Mouse (Mus musculus): ENCODE data around the gene Zfp57. TPM values are rescaled to one million over a fixed set of nuclear protein-coding genes. Genes with fewer than 3 reads are reported as not detected.
"Not testable (repeated sequence)": the region's sequence is repeated elsewhere in the genome, so short reads cannot be mapped to it uniquely, and the experiment has no call there.

The Zfp57 gene
- polyA plus RNA-seq, 1 experiment from 2014 or later = 43.4 TPM

GRCm38 (mm10) chr17:37012141-37012540, 11.2 kb downstream of the Zfp57 start:
- WGBS = 42% methylated on average over 5 of the region's 5 CpGs
- Histone ChIP-seq H3K4me2 (ENCODE audit: low read length) (no peak overlapping the region), H3K9ac (ENCODE audit: low read length) (no peak overlapping the region), H3K4me3 (ENCODE audit: control insufficient read depth in 1 of 2, insufficient read depth in 1 of 2, low read depth in 1 of 2, low read length in 2 of 2) (no peak overlapping the region), H3K4me1 (ENCODE audit: control insufficient read depth in 2 of 2, insufficient read depth in 2 of 2, low read length in 2 of 2) (no peaks in the 10 kb centered on the region), H3K27me3 (ENCODE audit: control insufficient read depth, insufficient read depth, low read length) (no peaks in the 10 kb centered on the region), H3K9me3 (ENCODE audit: control insufficient read depth, low read length) (no peaks in the 10 kb centered on the region), H3K27ac (replicated peaks in 1 of 2; ENCODE audit: control insufficient read depth in 1 of 2, insufficient read depth in 1 of 2, low read depth in 2 of 2, low read length in 2 of 2) (no peak overlapping the region), H3K36me3 (ENCODE audit: control insufficient read depth, insufficient read depth, low read length) (peaks cover 45% of the 10 kb centered on the region)
- ATAC-seq (ENCODE audit: insufficient number of reproducible peaks, insufficient read depth, low FRiP score, low read depth) = no peak

GRCm38 (mm10) chr17:37016333-37016732, 15.4 kb downstream of the Zfp57 start:
- no peaks in the 10 kb centered on the region for H3K27me3 ChIP-seq (ENCODE audit: control insufficient read depth, insufficient read depth, low read length)
- H3K4me1 ChIP-seq (ENCODE audit: control insufficient read depth in 2 of 2, insufficient read depth in 2 of 2, low read length in 2 of 2) = no peaks in the 10 kb centered on the region
- H3K4me3 ChIP-seq (ENCODE audit: control insufficient read depth in 1 of 2, insufficient read depth in 1 of 2, low read depth in 1 of 2, low read length in 2 of 2) = no peak overlapping the region
- ATAC-seq (ENCODE audit: insufficient number of reproducible peaks, insufficient read depth, low FRiP score, low read depth) = no peak
- H3K9me3 ChIP-seq (ENCODE audit: control insufficient read depth, low read length) = no peaks in the 10 kb centered on the region
- no peak overlapping the region for H3K9ac ChIP-seq (ENCODE audit: low read length)
- H3K36me3 ChIP-seq (ENCODE audit: control insufficient read depth, insufficient read depth, low read length) = peaks cover 3% of the 10 kb centered on the region
- H3K4me2 ChIP-seq (ENCODE audit: low read length) = no peak overlapping the region
- H3K27ac ChIP-seq (replicated peaks in 1 of 2; ENCODE audit: control insufficient read depth in 1 of 2, insufficient read depth in 1 of 2, low read depth in 2 of 2, low read length in 2 of 2) = no peak overlapping the region

- H3K4me1 ChIP-seq (ENCODE audit: control insufficient read depth in 2 of 2, insufficient read depth in 2 of 2, low read length in 2 of 2) = no peaks in the 10 kb centered on the region
- H3K27ac ChIP-seq (replicated peaks in 1 of 2; ENCODE audit: control insufficient read depth in 1 of 2, insufficient read depth in 1 of 2, low read depth in 2 of 2, low read length in 2 of 2) = no peak overlapping the region
- no peaks in the 10 kb centered on the region for H3K9me3 ChIP-seq (ENCODE audit: control insufficient read depth, low read length)
- H3K27me3 ChIP-seq (ENCODE audit: control insufficient read depth, insufficient read depth, low read length) = no peaks in the 10 kb centered on the region
- no peak for ATAC-seq (ENCODE audit: insufficient number of reproducible peaks, insufficient read depth, low FRiP score, low read depth)
- no peak overlapping the region for H3K4me2 ChIP-seq (ENCODE audit: low read length)
- no peaks in the 10 kb centered on the region for H3K36me3 ChIP-seq (ENCODE audit: control insufficient read depth, insufficient read depth, low read length)
- no peak overlapping the region for H3K9ac ChIP-seq (ENCODE audit: low read length)
- 84% methylated on average over 3 of the region's 3 CpGs for WGBS
- no peak overlapping the region for H3K4me3 ChIP-seq (ENCODE audit: control insufficient read depth in 1 of 2, insufficient read depth in 1 of 2, low read depth in 1 of 2, low read length in 2 of 2)
These were observed 17.4 kb downstream of the Zfp57 start for GRCm38 (mm10) chr17:37018328-37018727.

- not testable (repeated sequence) for H3K9ac ChIP-seq (ENCODE audit: low read length); H3K9me3 ChIP-seq (ENCODE audit: control insufficient read depth, low read length); H3K36me3 ChIP-seq (ENCODE audit: control insufficient read depth, insufficient read depth, low read length); H3K4me1 ChIP-seq (ENCODE audit: control insufficient read depth in 2 of 2, insufficient read depth in 2 of 2, low read length in 2 of 2); ATAC-seq (ENCODE audit: insufficient number of reproducible peaks, insufficient read depth, low FRiP score, low read depth); H3K27ac ChIP-seq (replicated peaks in 1 of 2; ENCODE audit: control insufficient read depth in 1 of 2, insufficient read depth in 1 of 2, low read depth in 2 of 2, low read length in 2 of 2); H3K4me2 ChIP-seq (ENCODE audit: low read length); H3K27me3 ChIP-seq (ENCODE audit: control insufficient read depth, insufficient read depth, low read length); H3K4me3 ChIP-seq (ENCODE audit: control insufficient read depth in 1 of 2, insufficient read depth in 1 of 2, low read depth in 1 of 2, low read length in 2 of 2)
- WGBS = 80% methylated on average over 5 of the region's 5 CpGs
These were observed 18.3 kb downstream of the Zfp57 start for GRCm38 (mm10) chr17:37019242-37019641.

GRCm38 (mm10) chr17:37022628-37023576, 21.9 kb downstream of the Zfp57 start, which contains the start of gene Mog:
TSS of gene Mog (minus strand) at chr17:37023398.
- WGBS = 66% methylated on average over 9 of the region's 9 CpGs
- no peak within 1 kb of the TSS for H3K9ac ChIP-seq (ENCODE audit: low read length)
- no peak within 1 kb of the TSS for H3K4me2 ChIP-seq (ENCODE audit: low read length)
- H3K4me3 ChIP-seq (ENCODE audit: control insufficient read depth in 1 of 2, insufficient read depth in 1 of 2, low read depth in 1 of 2, low read length in 2 of 2) = no peak within 1 kb of the TSS
- ATAC-seq (ENCODE audit: insufficient number of reproducible peaks, insufficient read depth, low FRiP score, low read depth) = no peak
- no peaks in the 10 kb centered on the region for H3K9me3 ChIP-seq (ENCODE audit: control insufficient read depth, low read length)
- H3K36me3 ChIP-seq (ENCODE audit: control insufficient read depth, insufficient read depth, low read length) = no peaks in the 10 kb centered on the region
- H3K27ac ChIP-seq (replicated peaks in 1 of 2; ENCODE audit: control insufficient read depth in 1 of 2, insufficient read depth in 1 of 2, low read depth in 2 of 2, low read length in 2 of 2) = no peak within 1 kb of the TSS
- no peaks in the 10 kb centered on the region for H3K27me3 ChIP-seq (ENCODE audit: control insufficient read depth, insufficient read depth, low read length)
- H3K4me1 ChIP-seq (ENCODE audit: control insufficient read depth in 2 of 2, insufficient read depth in 2 of 2, low read length in 2 of 2) = no peaks in the 10 kb centered on the region

GRCm38 (mm10) chr17:37026425-37026824, 25.5 kb downstream of the Zfp57 start:
- no peaks in the 10 kb centered on the region for H3K36me3 ChIP-seq (ENCODE audit: control insufficient read depth, insufficient read depth, low read length)
- H3K9ac ChIP-seq (ENCODE audit: low read length) = no peak overlapping the region
- H3K4me3 ChIP-seq (ENCODE audit: control insufficient read depth in 1 of 2, insufficient read depth in 1 of 2, low read depth in 1 of 2, low read length in 2 of 2) = no peak overlapping the region
- H3K9me3 ChIP-seq (ENCODE audit: control insufficient read depth, low read length) = no peaks in the 10 kb centered on the region
- ATAC-seq (ENCODE audit: insufficient number of reproducible peaks, insufficient read depth, low FRiP score, low read depth) = no peak
- H3K27ac ChIP-seq (replicated peaks in 1 of 2; ENCODE audit: control insufficient read depth in 1 of 2, insufficient read depth in 1 of 2, low read depth in 2 of 2, low read length in 2 of 2) = no peak overlapping the region
- H3K4me2 ChIP-seq (ENCODE audit: low read length) = no peak overlapping the region
- H3K4me1 ChIP-seq (ENCODE audit: control insufficient read depth in 2 of 2, insufficient read depth in 2 of 2, low read length in 2 of 2) = no peaks in the 10 kb centered on the region
- WGBS = 80% methylated on average over 2 of the region's 2 CpGs
- H3K27me3 ChIP-seq (ENCODE audit: control insufficient read depth, insufficient read depth, low read length) = no peaks in the 10 kb centered on the region

- Histone ChIP-seq H3K27ac (replicated peaks in 1 of 2; ENCODE audit: control insufficient read depth in 1 of 2, insufficient read depth in 1 of 2, low read depth in 2 of 2, low read length in 2 of 2) (no peak overlapping the region), H3K9ac (ENCODE audit: low read length) (no peak overlapping the region)
These were observed 26.5 kb downstream of the Zfp57 start for GRCm38 (mm10) chr17:37027486-37027885.

More at GRCm38 (mm10) chr17:37027486-37027885, 26.5 kb downstream of the Zfp57 start:
- Histone ChIP-seq H3K4me2 (ENCODE audit: low read length) (no peak overlapping the region), H3K4me3 (ENCODE audit: control insufficient read depth in 1 of 2, insufficient read depth in 1 of 2, low read depth in 1 of 2, low read length in 2 of 2) (no peak overlapping the region), H3K9me3 (ENCODE audit: control insufficient read depth, low read length) (no peaks in the 10 kb centered on the region), H3K36me3 (ENCODE audit: control insufficient read depth, insufficient read depth, low read length) (no peaks in the 10 kb centered on the region), H3K27me3 (ENCODE audit: control insufficient read depth, insufficient read depth, low read length) (no peaks in the 10 kb centered on the region), H3K4me1 (ENCODE audit: control insufficient read depth in 2 of 2, insufficient read depth in 2 of 2, low read length in 2 of 2) (no peaks in the 10 kb centered on the region)
- ATAC-seq (ENCODE audit: insufficient number of reproducible peaks, insufficient read depth, low FRiP score, low read depth) = no peak
- WGBS = 94% methylated on average over 4 of the region's 4 CpGs
